Mouse (Mus musculus): Measurements from ENCODE around the gene Nup210l.
"Not testable (repeated sequence)": the region's sequence is repeated elsewhere in the genome, so short reads cannot be mapped to it uniquely, and the experiment has no call there.

The Nup210l gene

GRCm38 (mm10) chr3:90097928-90098327, 6.0 kb upstream of the Nup210l start:
- no peak for DNase-seq (ENCODE audit: low spot score)

- no peak for DNase-seq (ENCODE audit: low spot score)
Measured at GRCm38 (mm10) chr3:90101010-90101409, 2.9 kb upstream of the Nup210l start.

- DNase-seq (ENCODE audit: low spot score) = no peak
Measured at GRCm38 (mm10) chr3:90101673-90102072, 2.3 kb upstream of the Nup210l start.

GRCm38 (mm10) chr3:90102239-90102638, 1.7 kb upstream of the Nup210l start:
- DNase-seq (ENCODE audit: low spot score) = no peak

GRCm38 (mm10) chr3:90103176-90103575, 756 bp upstream of the Nup210l start:
- no peak for DNase-seq (ENCODE audit: low spot score)

GRCm38 (mm10) chr3:90111706-90112105, 7.8 kb downstream of the Nup210l start:
- peak; percentile 10 for DNase-seq (ENCODE audit: low spot score)

- DNase-seq (ENCODE audit: low spot score) = peak; percentile 39
Measured at GRCm38 (mm10) chr3:90114342-90114741, 10.4 kb downstream of the Nup210l start.

- no peak for DNase-seq (ENCODE audit: low spot score)
Measured at GRCm38 (mm10) chr3:90115526-90115925, 11.6 kb downstream of the Nup210l start.

GRCm38 (mm10) chr3:90118132-90118790, 14.3 kb downstream of the Nup210l start:
- DNase-seq (ENCODE audit: low spot score) = no peak

- DNase-seq (ENCODE audit: low spot score) = not testable (repeated sequence)
Measured at GRCm38 (mm10) chr3:90122036-90122435, 18.1 kb downstream of the Nup210l start.

- no peak for DNase-seq (ENCODE audit: low spot score)
Measured at GRCm38 (mm10) chr3:90125710-90126109, 21.8 kb downstream of the Nup210l start.

GRCm38 (mm10) chr3:90127881-90128280, 23.9 kb downstream of the Nup210l start:
- DNase-seq (ENCODE audit: low spot score) = no peak

GRCm38 (mm10) chr3:90132745-90133144, 28.8 kb downstream of the Nup210l start:
- DNase-seq (ENCODE audit: low spot score) = no peak

- DNase-seq (ENCODE audit: low spot score) = no peak
Measured at GRCm38 (mm10) chr3:90133331-90133730, 29.4 kb downstream of the Nup210l start.

- no peak for DNase-seq (ENCODE audit: low spot score)
Measured at GRCm38 (mm10) chr3:90134483-90134882, 30.6 kb downstream of the Nup210l start.

- DNase-seq (ENCODE audit: low spot score) = no peak
Measured at GRCm38 (mm10) chr3:90134993-90135392, 31.1 kb downstream of the Nup210l start.

- no peak for DNase-seq (ENCODE audit: low spot score)
Measured at GRCm38 (mm10) chr3:90136660-90137059, 32.7 kb downstream of the Nup210l start.

GRCm38 (mm10) chr3:90137606-90138005, 33.7 kb downstream of the Nup210l start:
- no peak for DNase-seq (ENCODE audit: low spot score)

- no peak for DNase-seq (ENCODE audit: low spot score)
Measured at GRCm38 (mm10) chr3:90139962-90140361, 36.0 kb downstream of the Nup210l start.

GRCm38 (mm10) chr3:90145461-90145860, 41.5 kb downstream of the Nup210l start:
- no peak for DNase-seq (ENCODE audit: low spot score)

- DNase-seq (ENCODE audit: low spot score) = no peak
Measured at GRCm38 (mm10) chr3:90146651-90147050, 42.7 kb downstream of the Nup210l start.

GRCm38 (mm10) chr3:90151086-90151740, 47.3 kb downstream of the Nup210l start:
- no peak for DNase-seq (ENCODE audit: low spot score)

GRCm38 (mm10) chr3:90155996-90156395, 52.1 kb downstream of the Nup210l start:
- no peak for DNase-seq (ENCODE audit: low spot score)

GRCm38 (mm10) chr3:90159757-90160156, 55.8 kb downstream of the Nup210l start:
- no peak for DNase-seq (ENCODE audit: low spot score)

Data from T-cell, adult 2 months (primary cell).